Mouse (Mus musculus) spleen, postnatal 14 days (tissue): ENCODE results near the gene Pidd1.

Experiments
- DNase-seq, 2 experiments: peaks; one replicate each; pipeline ENCODE4 v3.0.0; 2021 to 2022; ENCODE audit warnings: low spot score in 2 of 2

The Pidd1 gene

DNA sequence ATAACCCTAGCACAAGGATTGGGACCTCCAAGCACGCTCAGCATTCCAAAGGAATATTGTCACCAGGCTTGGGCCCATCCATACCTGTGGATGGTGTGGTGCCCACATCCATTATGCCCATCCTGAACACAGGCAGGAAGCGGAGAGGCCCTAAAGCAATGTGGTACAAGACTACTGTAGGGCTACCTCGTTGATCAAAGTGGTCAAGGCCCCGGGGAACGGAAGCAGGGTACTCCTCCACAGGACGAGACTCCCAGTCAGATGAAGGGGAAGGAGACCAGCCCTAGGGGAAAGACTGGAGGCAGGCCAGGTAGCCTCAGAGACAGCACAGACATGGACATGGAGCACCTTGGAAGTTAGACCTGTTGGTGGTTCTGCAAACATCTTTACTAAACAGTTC lies 28.9 kb upstream of the Pidd1 start:
- no peak for DNase-seq

GRCm38 (mm10) chr7:141472226-141472625 lies 28.4 kb upstream of the Pidd1 start:
- no peak for DNase-seq

GRCm38 (mm10) chr7:141471236-141471635 lies 27.4 kb upstream of the Pidd1 start:
- no peak for DNase-seq

GRCm38 (mm10) chr7:141470637-141470944 lies 26.8 kb upstream of the Pidd1 start:
- DNase-seq: no peak

GRCm38 (mm10) chr7:141469901-141470636 lies 26.2 kb upstream of the Pidd1 start:
- no peak for DNase-seq

DNA sequence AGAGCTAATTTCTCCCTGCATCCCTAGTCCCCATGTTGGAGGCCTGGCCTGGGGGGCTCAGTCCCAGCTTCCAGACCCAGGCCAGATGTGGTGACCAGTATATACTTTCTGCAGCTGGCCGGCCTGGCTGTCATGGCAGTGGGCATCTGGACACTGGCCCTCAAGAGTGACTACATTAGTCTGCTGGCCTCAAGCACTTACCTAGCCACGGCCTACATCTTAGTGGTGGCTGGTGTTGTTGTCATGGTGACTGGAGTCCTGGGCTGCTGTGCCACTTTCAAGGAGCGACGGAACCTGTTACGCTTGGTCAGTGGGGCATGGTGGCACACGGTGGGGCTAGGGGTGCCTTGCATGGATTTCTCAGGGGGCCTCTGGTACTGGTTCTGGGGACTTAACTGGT lies 25.5 kb upstream of the Pidd1 start:
- DNase-seq: no peak

- peak in 1 of 2 experiments; percentile 51 for DNase-seq
Measured at GRCm38 (mm10) chr7:141468522-141469211, 24.8 kb upstream of the Pidd1 start.

GRCm38 (mm10) chr7:141468164-141468521 lies 24.3 kb upstream of the Pidd1 start:
- no peak for DNase-seq

- DNase-seq: peak; percentile 82 to 85
Measured at GRCm38 (mm10) chr7:141467230-141468030, 23.6 kb upstream of the Pidd1 start, which contains the start of gene Cd151. Gene Cd151 (plus strand): TSS chr7:141467392.

DNA sequence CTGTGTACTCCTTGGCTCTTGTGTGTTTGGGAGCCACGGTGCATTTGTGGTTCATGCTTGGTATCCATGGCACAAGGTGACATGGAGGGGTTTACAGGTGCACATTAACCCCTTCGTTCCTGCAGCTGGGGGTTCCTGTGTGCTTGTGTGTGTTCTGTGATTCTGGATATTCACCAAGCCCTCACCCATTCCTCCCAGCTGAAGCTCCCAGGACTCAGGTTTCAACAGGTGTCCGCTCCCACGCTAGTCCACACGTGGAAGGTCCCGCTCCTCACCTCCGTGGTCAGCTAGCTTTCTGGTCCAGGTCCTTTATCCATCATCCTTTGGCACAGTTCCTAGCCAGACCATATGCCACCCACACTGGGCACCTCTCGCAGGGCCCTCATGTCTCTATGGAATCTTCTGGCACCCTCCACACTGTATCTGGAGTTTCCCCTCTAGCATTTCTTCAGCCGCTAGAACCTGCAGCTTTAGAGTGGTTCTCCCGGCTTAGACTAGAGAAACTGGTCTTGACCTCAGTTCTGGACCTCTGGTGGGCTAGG lies 22.9 kb upstream of the Pidd1 start:
- DNase-seq: no peak

GRCm38 (mm10) chr7:141466045-141466394 lies 22.2 kb upstream of the Pidd1 start:
- DNase-seq: no peak

- DNase-seq: no peak
Measured at GRCm38 (mm10) chr7:141465388-141466044, 21.7 kb upstream of the Pidd1 start.

DNA sequence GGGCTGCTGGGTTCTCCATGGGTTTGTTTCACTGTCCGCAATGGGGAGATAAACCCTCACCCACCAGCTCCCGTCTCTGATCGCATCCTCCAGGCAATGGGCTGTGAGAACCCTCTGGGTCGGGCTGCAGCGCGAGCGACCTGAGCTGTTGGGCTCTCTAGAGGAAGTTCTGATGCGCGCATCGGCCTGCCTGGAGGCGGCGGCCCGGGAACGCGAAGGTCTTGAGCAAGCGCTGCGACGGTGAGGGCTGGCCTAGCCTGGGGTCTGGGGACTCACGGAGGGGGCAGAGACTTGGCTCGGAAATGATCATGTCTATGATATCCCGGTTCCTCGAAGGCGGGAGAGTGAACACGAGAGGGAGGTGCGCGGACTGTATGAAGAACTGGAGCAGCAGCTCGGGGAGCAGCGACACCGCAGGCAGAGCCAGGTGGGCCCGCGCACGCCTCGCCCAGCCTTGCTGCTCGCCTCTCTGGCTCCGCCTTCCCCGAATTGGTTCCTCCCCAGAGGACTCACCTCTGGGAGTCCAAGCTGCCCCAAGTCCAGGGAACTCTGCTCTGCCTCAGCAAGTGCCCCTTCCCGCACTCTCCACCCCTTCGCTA lies 20.9 kb upstream of the Pidd1 start:
- DNase-seq: peak in 1 of 2 experiments; percentile 15

DNA sequence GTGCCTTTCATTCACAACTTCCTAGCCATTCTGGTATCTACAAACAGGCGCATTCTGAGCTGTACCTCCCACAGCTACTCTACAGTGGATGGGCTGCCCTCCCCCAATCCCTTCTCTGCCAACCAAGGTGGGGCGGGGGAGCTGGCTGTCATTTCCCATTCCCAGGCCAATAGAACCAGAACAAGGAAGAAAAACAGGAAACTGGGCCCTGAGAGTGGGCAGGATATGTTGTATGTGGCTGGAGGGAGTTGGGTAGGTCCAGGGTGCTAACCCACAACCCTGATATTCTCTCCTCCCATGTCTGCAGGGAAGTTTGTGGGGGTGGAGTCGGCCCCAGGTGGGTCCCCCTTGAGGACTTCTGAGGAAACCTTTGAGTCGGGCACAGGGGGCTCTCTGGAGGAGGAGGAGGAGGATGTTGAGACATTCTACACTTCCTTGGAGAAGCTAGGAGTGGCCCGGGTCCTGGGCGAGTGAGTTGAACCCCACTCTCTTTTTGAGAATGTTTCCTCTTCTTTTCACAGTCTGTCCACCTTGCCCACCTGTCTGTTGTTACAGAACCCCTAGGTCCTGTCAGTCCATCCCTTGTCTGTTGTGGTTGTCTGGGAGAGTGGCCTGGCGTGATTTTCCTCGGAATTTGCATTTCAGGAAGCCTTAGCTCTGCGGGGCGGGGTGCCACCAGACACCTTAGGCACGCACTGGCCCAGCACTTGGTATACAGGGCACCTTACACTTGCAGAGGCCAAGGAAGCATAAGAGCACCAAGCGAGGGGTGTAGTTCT lies 20.2 kb upstream of the Pidd1 start:
- no peak for DNase-seq

DNA sequence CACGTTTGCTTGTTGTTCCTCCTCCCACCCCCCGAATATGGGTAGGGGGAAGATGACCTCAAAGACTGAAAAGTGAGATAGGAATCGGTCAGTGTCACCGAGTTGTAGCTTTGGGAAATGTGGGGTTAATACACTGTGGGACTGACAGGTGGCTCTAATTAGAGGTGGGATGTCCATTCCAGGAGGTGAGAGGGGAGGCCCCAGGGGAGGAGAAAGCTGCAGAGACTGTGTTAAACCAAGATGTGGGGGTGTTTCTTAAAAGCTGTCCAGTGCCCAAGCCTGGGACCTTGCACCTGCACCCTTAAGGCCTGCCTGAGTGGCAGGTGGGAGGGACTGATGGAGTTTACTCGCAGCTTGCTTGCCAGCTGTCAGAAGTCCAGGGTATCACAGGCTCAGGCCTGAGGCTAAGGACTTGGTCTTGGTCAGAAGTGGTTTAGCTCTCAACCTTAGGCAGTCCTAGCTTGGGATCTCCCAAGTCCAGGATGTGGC lies 18.6 kb upstream of the Pidd1 start:
- DNase-seq: no peak

DNA sequence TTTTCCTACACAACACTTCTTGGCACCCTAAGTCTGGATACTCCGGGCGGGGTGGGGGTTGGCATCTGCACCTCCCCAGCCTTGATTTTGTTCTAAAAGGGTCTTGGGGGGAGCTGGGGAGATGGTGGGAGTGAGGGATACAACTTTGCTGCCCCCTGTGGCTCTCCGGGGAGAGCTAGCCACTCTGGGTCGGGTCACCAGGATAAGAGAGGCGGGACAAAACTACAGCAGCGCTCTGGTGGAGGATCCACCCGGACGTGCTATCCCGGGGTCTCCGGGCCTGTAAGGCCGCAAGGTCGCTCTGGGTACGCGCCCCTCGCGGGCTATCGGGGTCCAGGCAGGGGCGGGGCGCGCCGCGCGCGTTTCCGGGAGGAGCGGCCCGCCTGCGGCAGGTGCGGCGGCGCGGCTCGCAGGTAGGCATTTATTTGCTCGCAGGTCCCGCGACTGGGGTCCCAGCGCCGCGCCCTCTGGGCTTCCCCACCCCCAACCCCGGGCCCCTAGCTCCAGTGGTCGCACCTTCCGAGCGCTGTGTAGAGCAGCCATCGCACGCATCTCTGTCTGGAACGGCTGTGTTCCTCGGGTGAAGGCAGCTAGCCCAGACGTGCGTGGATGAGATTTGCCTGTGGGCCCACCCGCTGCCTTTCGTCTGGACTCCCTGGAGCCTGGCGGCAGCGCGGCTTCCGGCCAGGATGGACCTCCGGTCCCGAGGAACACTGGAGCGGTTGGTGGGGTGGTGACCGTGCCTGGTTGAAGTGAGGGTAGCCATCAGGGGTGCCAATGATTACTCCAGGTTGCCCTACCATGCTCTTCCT lies 17.9 kb upstream of the Pidd1 start:
- DNase-seq: no peak

- no peak for DNase-seq
Measured at GRCm38 (mm10) chr7:141460391-141461113, 16.7 kb upstream of the Pidd1 start, which contains the start of gene Cracr2b. Gene Cracr2b (plus strand): TSS chr7:141461094.

- DNase-seq: no peak
Measured at GRCm38 (mm10) chr7:141460001-141460390, 16.2 kb upstream of the Pidd1 start.

GRCm38 (mm10) chr7:141459301-141459711 lies 15.5 kb upstream of the Pidd1 start:
- DNase-seq: no peak
